Mouse (Mus musculus) left cerebral cortex, adult 9 months (tissue): ENCODE measurements at regions not wholly inside any gene's neighbourhood (a gene's known extent, or its start where the extent isn't known, plus 50 kb on each side); places are given as distances from the start of the nearest gene placed in this dataset.
A peak's percentile ranks its signal among the peaks of the same experiment; 100 is the strongest.

Source experiments
- DNase-seq, 2 experiments: peaks; one replicate each; pipeline ENCODE4 v3.0.0; 2022; ENCODE audit warnings: low spot score in 2 of 2

DNA sequence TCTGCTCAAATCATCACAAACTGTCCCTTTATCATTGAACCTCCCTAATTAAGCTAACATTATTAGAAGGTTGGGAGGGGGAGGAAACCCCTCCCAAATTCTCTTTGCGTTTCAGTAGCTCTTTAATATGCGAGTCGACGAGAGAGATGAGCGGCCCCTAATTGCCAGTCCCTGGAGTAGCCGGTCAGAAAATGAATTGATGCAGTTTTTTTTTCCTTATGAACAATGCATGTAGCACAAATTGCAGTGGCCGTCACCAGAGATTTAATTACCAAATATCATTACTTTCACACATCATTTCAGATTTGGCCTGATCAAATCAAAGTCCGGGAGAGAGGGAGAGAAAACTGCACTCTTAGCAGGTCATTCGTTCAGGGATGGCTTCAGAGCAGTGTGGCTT lies 61.1 kb upstream of the Top1 start:
- no peak for DNase-seq

DNA sequence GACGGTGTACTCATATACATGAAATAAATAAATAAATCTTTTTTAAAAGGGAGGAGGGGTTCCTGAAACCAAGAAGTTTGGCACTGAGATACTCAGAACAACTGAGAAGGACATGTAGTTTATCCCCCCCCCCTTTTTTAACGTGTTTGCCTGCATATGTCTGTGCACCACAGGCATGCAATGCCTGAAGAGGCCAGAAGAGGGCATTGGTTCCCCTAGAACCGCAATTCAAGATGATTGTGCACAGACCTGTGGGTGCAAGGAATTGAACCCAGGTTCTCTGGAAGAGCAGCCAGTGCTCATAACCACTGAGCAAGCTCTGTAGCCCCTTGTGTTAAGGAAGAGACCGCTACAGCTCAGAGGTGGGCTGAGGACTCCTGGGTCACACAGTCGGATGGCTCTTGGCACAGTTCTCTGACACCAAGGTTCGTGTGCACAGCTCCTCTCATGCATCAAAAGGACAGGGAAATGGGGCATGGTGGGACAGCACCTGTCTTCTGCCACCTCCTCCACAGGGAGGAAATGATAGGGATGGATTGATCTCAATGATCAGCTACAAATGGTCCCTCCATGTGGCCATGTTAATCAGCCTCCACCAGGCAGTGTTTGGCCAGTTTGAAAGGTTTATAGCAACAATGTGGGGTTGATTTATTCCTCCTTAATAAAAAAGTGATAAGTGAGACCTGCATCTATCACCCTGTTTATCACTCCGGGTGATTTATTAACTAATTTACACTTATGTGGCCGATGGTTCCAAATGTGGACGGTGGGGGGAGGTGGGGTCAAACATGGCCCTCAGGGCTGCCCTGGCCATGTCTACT lies 58.5 kb upstream of the Top1 start:
- no peak for DNase-seq

DNA sequence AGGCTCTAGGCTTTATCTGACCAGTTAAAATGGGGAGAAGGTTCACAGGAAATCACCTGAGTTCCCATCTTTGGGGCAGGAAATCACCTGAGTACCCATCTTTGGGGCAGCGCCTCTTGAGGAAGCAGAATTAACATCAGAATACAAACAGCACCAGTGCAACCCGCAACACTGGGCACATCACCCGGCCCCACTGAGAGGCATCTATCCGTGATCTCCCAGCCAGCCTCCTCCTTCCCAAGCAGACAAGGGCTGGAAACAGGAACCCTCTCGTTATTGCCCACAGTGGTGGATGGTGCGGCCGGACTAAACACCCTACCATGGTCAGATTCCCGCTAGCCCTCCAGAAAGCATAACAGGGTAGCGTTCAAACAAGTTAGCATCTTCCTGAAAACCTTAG lies 57.3 kb upstream of the Top1 start:
- no peak for DNase-seq

DNA sequence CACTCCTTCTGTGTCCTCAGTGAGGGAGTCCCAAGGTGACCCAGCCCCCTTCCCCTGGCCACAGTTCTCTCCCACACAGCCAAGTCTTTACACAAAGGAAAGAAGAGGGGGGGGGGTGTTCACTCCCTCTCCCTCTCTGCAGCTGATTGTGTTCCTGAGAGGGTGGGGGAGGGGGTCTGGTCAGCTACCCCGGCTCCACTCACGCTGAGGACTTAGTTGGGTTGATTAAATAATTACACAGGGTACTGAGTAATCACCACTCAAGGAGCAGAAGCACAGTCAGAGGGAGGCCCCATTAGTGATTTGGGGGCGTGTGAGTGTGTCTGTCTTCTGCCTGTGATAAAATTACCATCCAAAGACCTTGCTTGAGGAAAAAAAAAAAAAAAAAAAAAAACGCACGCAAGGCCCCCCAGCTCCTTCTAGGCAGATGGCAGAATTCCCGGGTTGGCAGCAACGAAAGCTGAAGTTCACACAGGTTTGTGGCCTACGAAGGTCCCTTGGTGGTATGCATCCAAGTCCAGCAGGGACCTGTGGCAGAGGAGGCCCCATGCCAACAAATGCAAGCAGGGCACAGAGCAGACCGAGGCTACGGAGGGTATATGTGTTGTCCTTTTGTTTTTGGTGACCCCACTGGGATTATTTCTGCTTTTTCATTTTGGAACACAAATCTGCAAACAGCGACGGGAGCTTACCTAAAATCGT lies 55.3 kb upstream of the Top1 start:
- DNase-seq = no peak

DNA sequence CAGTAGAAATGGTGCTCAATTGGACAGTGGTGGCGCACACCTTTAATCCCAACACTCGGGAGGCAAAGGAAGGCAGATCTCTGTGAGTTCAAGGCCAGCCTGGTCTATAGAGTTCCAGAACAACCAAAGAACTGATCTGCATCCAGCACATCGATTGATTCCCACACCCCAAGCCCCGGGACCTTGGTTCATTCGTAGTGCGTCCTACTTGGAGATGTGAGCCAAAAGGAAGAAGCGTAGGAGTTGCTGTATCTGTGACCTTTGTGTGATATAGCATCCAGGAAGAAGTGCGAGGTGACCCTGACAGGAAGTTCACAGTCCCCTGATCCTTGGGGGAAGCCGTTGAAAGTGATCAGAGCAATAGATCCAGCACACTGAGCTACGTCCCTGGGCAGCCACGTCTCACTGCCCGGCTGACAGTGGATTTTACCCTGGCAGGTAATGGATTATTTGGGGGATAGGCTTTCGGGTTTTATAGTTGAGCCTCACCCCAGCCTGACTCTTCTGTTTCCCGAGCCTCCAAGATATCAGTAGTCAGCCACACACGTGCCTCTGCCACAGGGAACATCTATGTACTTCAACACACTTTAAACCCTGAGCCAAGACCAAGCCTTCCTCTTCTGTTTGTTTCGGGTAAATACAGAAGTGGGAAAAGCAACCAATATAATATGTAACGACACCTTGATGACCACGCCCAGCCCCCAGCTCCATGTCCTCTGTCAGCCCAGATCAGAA lies 54.1 kb upstream of the Top1 start:
- DNase-seq = no peak

DNA sequence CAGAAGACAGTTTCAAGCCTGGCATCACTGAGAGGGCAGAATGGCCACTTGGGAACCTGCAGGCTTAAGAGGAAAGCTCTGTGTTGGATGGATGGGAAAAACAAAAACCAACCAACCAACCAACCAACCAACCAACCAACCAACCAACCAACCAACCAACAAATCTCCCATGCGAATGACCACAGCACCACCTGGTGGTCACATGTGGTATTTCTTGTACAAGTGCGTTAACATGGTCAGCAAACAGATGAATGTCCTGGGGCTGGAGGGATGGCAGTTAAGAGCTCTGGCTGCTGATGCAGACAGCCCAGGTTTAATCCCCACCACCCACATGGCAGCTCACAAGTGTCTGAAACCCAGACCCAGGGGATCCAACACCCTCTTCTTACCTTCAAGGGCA lies 52.7 kb upstream of the Top1 start:
- DNase-seq = peak in 1 of 2 experiments; percentile 80
